In genomic region chr8:10512105-10512504, GRCm38 (mm10) we compare ENCODE assay signal across 21 mouse cellular contexts.
"Had no signal": no experiment of that assay in that cellular context is flagged by ENCODE, and none has a peak within 500 bp of the region (broad histone marks: within the 10 kb centered on the region; RNA-seq: fewer than 3 reads in every experiment).

No protein-coding gene starts in this region.

- DNase-seq: liver, embryonic 13.5 days; liver, postnatal 0 days; lung, adult 2 months; lung, postnatal 14 days; lung, postnatal 36 days; retina, postnatal 1 day; right cerebral cortex, postnatal 25 days; right cerebral cortex, postnatal 4 days; spleen, adult 18-20 months; thymus, adult 2 months; thymus, postnatal 25 days had no signal

- H3K9ac ChIP-seq: liver, embryonic 13.5 days; liver, embryonic 15.5 days; liver, postnatal 0 days; lung, embryonic 15.5 days; midbrain, embryonic 13.5 days; midbrain, embryonic 15.5 days; neural tube, embryonic 13.5 days had no signal

- H3K36me3 ChIP-seq: liver, embryonic 13.5 days; liver, embryonic 15.5 days; lung, embryonic 15.5 days; midbrain, embryonic 13.5 days; midbrain, embryonic 15.5 days; neural tube, embryonic 13.5 days had no signal

- H3K4me1 ChIP-seq: liver, embryonic 13.5 days; liver, embryonic 15.5 days; lung, embryonic 15.5 days; megakaryocyte, embryonic 14.5 days; midbrain, embryonic 13.5 days; midbrain, embryonic 15.5 days; neural tube, embryonic 13.5 days had no signal

- H3K27ac ChIP-seq: liver, embryonic 13.5 days; liver, embryonic 15.5 days; lung, embryonic 15.5 days; macrophage; midbrain, embryonic 13.5 days; midbrain, embryonic 15.5 days; neural tube, embryonic 13.5 days had no signal

- H3K27me3 ChIP-seq: liver, embryonic 13.5 days; liver, embryonic 15.5 days; lung, embryonic 15.5 days; megakaryocyte, embryonic 14.5 days; midbrain, embryonic 13.5 days; midbrain, embryonic 15.5 days; neural tube, embryonic 13.5 days had no signal

- H3K4me2 ChIP-seq: liver, embryonic 11.5 days; liver, embryonic 13.5 days; liver, embryonic 15.5 days; lung, embryonic 15.5 days; midbrain, embryonic 11.5 days; midbrain, embryonic 13.5 days; midbrain, embryonic 15.5 days; neural tube, embryonic 13.5 days had no signal

- H3K4me3 ChIP-seq: liver, embryonic 13.5 days; liver, embryonic 15.5 days; lung, embryonic 15.5 days; megakaryocyte, embryonic 14.5 days; midbrain, embryonic 13.5 days; midbrain, embryonic 15.5 days; neural tube, embryonic 13.5 days had no signal

- ATAC-seq: liver, postnatal 0 days; lung, postnatal 0 days; midbrain, embryonic 13.5 days; midbrain, embryonic 15.5 days had no signal

- H3K9me3 ChIP-seq: liver, embryonic 13.5 days; liver, embryonic 15.5 days; lung, embryonic 15.5 days; megakaryocyte, embryonic 14.5 days; midbrain, embryonic 13.5 days; midbrain, embryonic 15.5 days; neural tube, embryonic 13.5 days had no signal
